Mouse (Mus musculus): ENCODE results near the gene Tbk1. TPM values are rescaled to one million over a fixed set of nuclear protein-coding genes. Genes with fewer than 3 reads are reported as not detected.

The Tbk1 gene
- polyA plus RNA-seq, 1 experiment from 2014 or later: 27.4 TPM

DNA sequence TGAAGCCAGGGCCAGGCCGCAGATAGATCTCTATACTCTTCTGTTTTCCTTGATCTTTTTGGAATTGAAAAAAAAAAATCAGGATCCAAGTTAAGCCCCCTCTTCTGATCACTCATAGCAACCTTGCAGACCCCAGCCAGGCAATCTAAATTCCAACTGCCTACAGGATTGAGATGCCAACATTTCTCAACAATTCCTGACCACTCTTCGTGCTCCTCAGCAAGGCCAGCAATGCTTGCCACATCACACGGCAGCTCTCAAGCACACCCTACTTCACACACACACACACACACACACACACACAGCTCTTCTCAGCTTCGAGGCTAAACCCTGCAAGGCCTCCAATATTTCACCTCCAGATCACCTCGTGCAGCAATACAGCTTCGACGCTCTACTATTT lies 37.1 kb upstream of the Tbk1 start:
- WGBS (ENCODE audit: insufficient replicate concordance): 78% methylated on average over 7 of the region's 7 CpGs
- Histone ChIP-seq H3K9ac (ENCODE audit: low read depth, low read length) (no peak overlapping the region), H3K4me2 (no peak overlapping the region), H3K9me3 (replicated peaks; ENCODE audit: control insufficient read depth, low read length) (no peaks in the 10 kb centered on the region), H3K4me3 (ENCODE audit: low read depth, low read length) (no peak overlapping the region), H3K4me1 (ENCODE audit: control insufficient read depth, insufficient read depth, low read length) (peaks cover 8% of the 10 kb centered on the region), H3K36me3 (ENCODE audit: control insufficient read depth, insufficient read depth, low read length) (peaks cover 3% of the 10 kb centered on the region; the same call in 1 of the 2 replicates), H3K27ac (ENCODE audit: low read depth, low read length) (no peak overlapping the region), H3K27me3 (ENCODE audit: control insufficient read depth, insufficient read depth, low read length) (no peaks in the 10 kb centered on the region)
- no peak for ATAC-seq (replicated peaks; ENCODE audit: insufficient number of reproducible peaks, low FRiP score, low TSS enrichment)

DNA sequence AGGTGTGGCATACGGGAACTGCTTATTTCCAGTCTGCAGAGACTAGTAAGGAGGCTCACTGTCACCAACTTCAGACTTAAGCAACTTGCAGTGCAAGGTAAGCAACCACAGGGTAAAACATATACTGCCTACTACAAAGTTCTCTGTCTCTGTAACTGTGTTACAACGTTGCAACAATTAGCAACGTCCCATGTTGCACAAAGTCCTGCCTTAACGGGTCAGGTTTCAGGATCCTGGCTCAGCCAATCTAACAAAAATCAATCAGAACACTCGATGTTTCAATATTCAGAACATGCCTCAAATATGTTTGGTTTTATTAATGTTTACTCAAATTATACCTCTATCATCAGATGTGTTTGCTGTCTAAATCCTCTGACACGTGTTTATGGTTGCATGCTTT lies 35.8 kb upstream of the Tbk1 start:
- Histone ChIP-seq H3K27ac (ENCODE audit: low read depth, low read length) (no peak overlapping the region), H3K9ac (ENCODE audit: low read depth, low read length) (no peak overlapping the region), H3K9me3 (replicated peaks; ENCODE audit: control insufficient read depth, low read length) (no peaks in the 10 kb centered on the region), H3K36me3 (ENCODE audit: control insufficient read depth, insufficient read depth, low read length) (peaks cover 12% of the 10 kb centered on the region), H3K27me3 (ENCODE audit: control insufficient read depth, insufficient read depth, low read length) (no peaks in the 10 kb centered on the region), H3K4me1 (ENCODE audit: control insufficient read depth, insufficient read depth, low read length) (peaks cover 8% of the 10 kb centered on the region), H3K4me2 (no peak overlapping the region), H3K4me3 (ENCODE audit: low read depth, low read length) (no peak overlapping the region)
- 91% methylated on average over 6 of the region's 6 CpGs for WGBS (ENCODE audit: insufficient replicate concordance)
- ATAC-seq (replicated peaks; ENCODE audit: insufficient number of reproducible peaks, low FRiP score, low TSS enrichment): no peak

DNA sequence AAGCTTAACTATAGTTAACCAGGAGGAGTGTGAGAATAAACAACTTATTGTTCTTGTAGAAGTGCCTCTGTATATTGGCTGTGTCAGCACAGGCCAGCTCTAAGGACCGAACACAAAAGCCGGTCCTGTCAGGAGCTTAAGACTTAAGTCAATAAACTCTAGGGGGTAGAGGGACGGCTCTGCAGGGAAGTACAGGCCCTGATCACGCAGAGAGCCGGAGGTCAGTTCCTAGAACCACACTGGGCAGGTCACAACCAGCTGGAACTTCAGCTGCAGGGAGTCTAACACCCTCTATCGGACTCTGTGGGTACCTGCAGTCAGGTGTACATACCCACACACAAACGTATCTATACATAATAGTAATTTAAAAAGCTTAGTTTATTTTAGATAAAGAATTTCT lies 29.3 kb upstream of the Tbk1 start:
- H3K27ac ChIP-seq (ENCODE audit: low read depth, low read length): no peak overlapping the region
- no peak overlapping the region for H3K4me2 ChIP-seq
- no peaks in the 10 kb centered on the region for H3K27me3 ChIP-seq (ENCODE audit: control insufficient read depth, insufficient read depth, low read length)
- H3K36me3 ChIP-seq (ENCODE audit: control insufficient read depth, insufficient read depth, low read length): peaks cover 43% of the 10 kb centered on the region
- WGBS (ENCODE audit: insufficient replicate concordance): 77% methylated on average over 7 of the region's 7 CpGs
- no peak overlapping the region for H3K9ac ChIP-seq (ENCODE audit: low read depth, low read length)
- ATAC-seq (replicated peaks; ENCODE audit: insufficient number of reproducible peaks, low FRiP score, low TSS enrichment): no peak
- H3K9me3 ChIP-seq (replicated peaks; ENCODE audit: control insufficient read depth, low read length): no peaks in the 10 kb centered on the region
- no peaks in the 10 kb centered on the region for H3K4me1 ChIP-seq (ENCODE audit: control insufficient read depth, insufficient read depth, low read length)
- H3K4me3 ChIP-seq (ENCODE audit: low read depth, low read length): no peak overlapping the region

DNA sequence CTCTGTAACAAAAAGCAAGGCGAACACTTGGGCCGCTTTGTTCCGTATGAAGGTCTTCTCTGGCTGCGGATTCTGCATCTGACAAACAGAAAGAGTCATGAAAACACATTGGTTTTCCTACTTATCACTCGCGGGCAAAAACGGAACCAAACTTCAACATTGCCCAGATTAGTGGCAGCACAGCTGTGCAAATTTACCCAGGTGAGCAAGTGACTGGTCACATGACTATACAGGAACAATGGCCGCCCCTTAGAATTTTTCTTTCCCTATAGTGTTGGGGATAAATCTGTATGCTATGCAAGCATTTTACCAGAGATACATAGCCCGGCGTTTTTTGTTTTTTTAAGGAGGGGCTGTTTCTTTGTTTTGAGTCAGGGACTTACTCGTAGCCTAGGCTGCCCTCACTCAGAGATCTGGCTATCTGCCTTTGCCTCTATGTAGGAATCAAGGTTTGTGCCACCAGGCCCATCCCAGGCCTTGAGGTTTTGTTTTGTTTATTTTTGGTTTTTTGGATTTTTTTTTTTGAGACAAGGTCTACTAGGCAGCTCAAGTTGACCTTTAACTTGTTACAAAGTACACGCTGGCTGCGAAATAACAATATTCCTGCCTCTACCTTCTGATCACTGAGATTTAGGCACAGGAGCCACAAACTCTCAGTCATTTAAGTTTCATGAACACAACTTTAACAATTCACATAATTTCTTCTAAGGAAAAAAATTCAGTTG lies 28.7 kb upstream of the Tbk1 start:
- no peak overlapping the region for H3K9ac ChIP-seq (ENCODE audit: low read depth, low read length)
- WGBS (ENCODE audit: insufficient replicate concordance): 91% methylated on average over 13 of the region's 13 CpGs
- no peak overlapping the region for H3K27ac ChIP-seq (ENCODE audit: low read depth, low read length)
- no peaks in the 10 kb centered on the region for H3K4me1 ChIP-seq (ENCODE audit: control insufficient read depth, insufficient read depth, low read length)
- no peaks in the 10 kb centered on the region for H3K27me3 ChIP-seq (ENCODE audit: control insufficient read depth, insufficient read depth, low read length)
- no peak overlapping the region for H3K4me3 ChIP-seq (ENCODE audit: low read depth, low read length)
- H3K9me3 ChIP-seq (replicated peaks; ENCODE audit: control insufficient read depth, low read length): no peaks in the 10 kb centered on the region
- no peak overlapping the region for H3K4me2 ChIP-seq
- no peak for ATAC-seq (replicated peaks; ENCODE audit: insufficient number of reproducible peaks, low FRiP score, low TSS enrichment)
- peaks cover 47% of the 10 kb centered on the region for H3K36me3 ChIP-seq (ENCODE audit: control insufficient read depth, insufficient read depth, low read length)

DNA sequence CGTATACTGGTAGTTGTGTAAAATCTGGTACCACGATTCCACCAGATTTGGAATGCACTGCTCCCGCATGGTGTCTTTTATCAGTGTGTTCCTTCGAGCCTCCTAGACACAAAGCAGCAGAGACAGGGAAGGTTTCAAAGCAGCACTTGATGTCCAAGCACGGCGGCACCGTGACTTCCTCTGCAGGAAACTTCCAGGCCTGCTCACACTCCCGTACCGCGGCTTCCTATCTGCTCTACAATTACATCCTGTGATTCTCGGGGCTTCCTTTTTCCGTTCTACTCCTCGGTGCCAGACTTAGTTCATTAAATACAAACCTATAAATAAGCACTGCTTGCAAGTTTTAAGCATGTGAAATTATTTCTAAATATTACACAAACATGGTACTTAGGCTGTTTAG lies 27.0 kb upstream of the Tbk1 start:
- Histone ChIP-seq H3K4me3 (ENCODE audit: low read depth, low read length) (no peak overlapping the region), H3K27ac (ENCODE audit: low read depth, low read length) (peak overlapping the region; percentile 62), H3K9me3 (replicated peaks; ENCODE audit: control insufficient read depth, low read length) (no peaks in the 10 kb centered on the region), H3K4me2 (no peak overlapping the region), H3K4me1 (ENCODE audit: control insufficient read depth, insufficient read depth, low read length) (no peaks in the 10 kb centered on the region), H3K9ac (ENCODE audit: low read depth, low read length) (no peak overlapping the region), H3K27me3 (ENCODE audit: control insufficient read depth, insufficient read depth, low read length) (no peaks in the 10 kb centered on the region), H3K36me3 (ENCODE audit: control insufficient read depth, insufficient read depth, low read length) (peaks cover 52% of the 10 kb centered on the region)
- WGBS (ENCODE audit: insufficient replicate concordance): 73% methylated on average over 13 of the region's 13 CpGs
- ATAC-seq (replicated peaks; ENCODE audit: insufficient number of reproducible peaks, low FRiP score, low TSS enrichment): no peak

DNA sequence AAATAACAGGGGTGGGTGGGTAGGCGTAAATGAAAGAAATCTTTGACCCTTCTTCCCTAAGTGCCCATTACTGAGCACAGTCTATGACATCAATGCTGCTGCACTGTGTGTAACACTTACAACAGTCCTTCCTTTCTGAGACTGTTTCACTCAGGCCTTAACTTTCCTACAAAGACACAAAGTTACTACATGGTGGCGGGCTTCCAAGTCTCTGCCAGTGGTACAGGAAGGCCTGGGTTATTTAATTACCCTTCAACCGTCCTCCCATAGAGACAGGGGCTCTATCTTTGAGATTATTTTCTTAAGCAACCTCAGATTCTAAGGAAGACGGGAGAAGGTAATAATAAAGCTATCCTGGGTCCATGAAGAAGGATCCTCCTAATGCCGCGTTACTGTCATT lies 25.9 kb upstream of the Tbk1 start:
- WGBS (ENCODE audit: insufficient replicate concordance): 87% methylated on average over 6 of the region's 6 CpGs
- H3K9ac ChIP-seq (ENCODE audit: low read depth, low read length): no peak overlapping the region
- H3K27me3 ChIP-seq (ENCODE audit: control insufficient read depth, insufficient read depth, low read length): no peaks in the 10 kb centered on the region
- H3K4me1 ChIP-seq (ENCODE audit: control insufficient read depth, insufficient read depth, low read length): no peaks in the 10 kb centered on the region
- H3K4me2 ChIP-seq: no peak overlapping the region
- no peak overlapping the region for H3K4me3 ChIP-seq (ENCODE audit: low read depth, low read length)
- peak overlapping the region; percentile 62; the same call in 1 of the 2 replicates for H3K27ac ChIP-seq (ENCODE audit: low read depth, low read length)
- ATAC-seq (replicated peaks; ENCODE audit: insufficient number of reproducible peaks, low FRiP score, low TSS enrichment): no peak
- H3K36me3 ChIP-seq (ENCODE audit: control insufficient read depth, insufficient read depth, low read length): peaks cover 43% of the 10 kb centered on the region
- no peaks in the 10 kb centered on the region for H3K9me3 ChIP-seq (replicated peaks; ENCODE audit: control insufficient read depth, low read length)

DNA sequence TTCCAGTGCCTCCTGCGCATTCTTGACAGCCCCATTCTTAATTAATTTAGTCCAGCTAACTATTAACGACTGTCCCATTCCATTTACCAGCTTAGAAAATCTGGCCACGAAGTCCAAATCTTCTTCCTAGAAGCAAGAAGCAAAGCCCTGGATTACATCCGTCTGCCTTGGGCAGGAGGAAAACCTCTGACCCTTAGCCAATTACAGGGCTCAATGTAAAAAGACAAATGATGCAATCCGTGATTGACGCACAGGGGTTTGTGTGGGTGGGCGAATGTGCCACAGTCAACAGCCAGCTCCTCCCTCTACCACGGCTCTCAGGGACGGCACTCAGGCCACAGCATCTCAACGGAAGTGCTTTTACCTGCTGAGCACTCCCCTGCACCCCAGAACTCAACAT lies 25.0 kb upstream of the Tbk1 start:
- no peak overlapping the region for H3K4me2 ChIP-seq
- no peaks in the 10 kb centered on the region for H3K4me1 ChIP-seq (ENCODE audit: control insufficient read depth, insufficient read depth, low read length)
- no peak overlapping the region for H3K9ac ChIP-seq (ENCODE audit: low read depth, low read length)
- ATAC-seq (replicated peaks; ENCODE audit: insufficient number of reproducible peaks, low FRiP score, low TSS enrichment): no peak
- H3K4me3 ChIP-seq (ENCODE audit: low read depth, low read length): no peak overlapping the region
- H3K36me3 ChIP-seq (ENCODE audit: control insufficient read depth, insufficient read depth, low read length): peaks cover 47% of the 10 kb centered on the region
- H3K27me3 ChIP-seq (ENCODE audit: control insufficient read depth, insufficient read depth, low read length): no peaks in the 10 kb centered on the region
- no peaks in the 10 kb centered on the region for H3K9me3 ChIP-seq (replicated peaks; ENCODE audit: control insufficient read depth, low read length)
- WGBS (ENCODE audit: insufficient replicate concordance): 85% methylated on average over 9 of the region's 10 CpGs
- H3K27ac ChIP-seq (ENCODE audit: low read depth, low read length): no peak overlapping the region

DNA sequence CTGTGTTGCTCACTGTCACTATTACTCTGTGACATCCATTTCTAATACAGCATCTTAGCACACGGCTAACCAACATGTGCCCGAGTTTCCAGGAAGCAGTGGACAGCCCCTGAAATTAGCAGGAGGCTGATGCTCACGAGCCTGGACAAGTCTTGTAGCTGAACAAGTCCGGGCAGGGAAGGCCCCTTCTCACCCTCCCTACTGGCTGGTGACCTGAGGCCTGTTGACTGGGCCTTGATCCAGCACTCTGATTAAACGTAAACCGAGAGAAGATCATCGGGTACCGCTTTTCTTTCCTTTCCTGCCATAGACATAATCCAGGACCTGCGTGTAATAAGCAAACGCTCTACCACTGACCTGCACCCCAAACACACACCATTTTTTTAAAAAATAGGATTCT lies 21.6 kb upstream of the Tbk1 start:
- Histone ChIP-seq H3K9me3 (replicated peaks; ENCODE audit: control insufficient read depth, low read length) (no peaks in the 10 kb centered on the region), H3K27me3 (ENCODE audit: control insufficient read depth, insufficient read depth, low read length) (no peaks in the 10 kb centered on the region), H3K4me1 (ENCODE audit: control insufficient read depth, insufficient read depth, low read length) (no peaks in the 10 kb centered on the region), H3K4me3 (ENCODE audit: low read depth, low read length) (no peak overlapping the region), H3K9ac (ENCODE audit: low read depth, low read length) (no peak overlapping the region), H3K4me2 (no peak overlapping the region), H3K36me3 (ENCODE audit: control insufficient read depth, insufficient read depth, low read length) (peaks cover 57% of the 10 kb centered on the region), H3K27ac (ENCODE audit: low read depth, low read length) (no peak overlapping the region)
- no peak for ATAC-seq (replicated peaks; ENCODE audit: insufficient number of reproducible peaks, low FRiP score, low TSS enrichment)
- WGBS (ENCODE audit: insufficient replicate concordance): 93% methylated on average over 10 of the region's 10 CpGs

DNA sequence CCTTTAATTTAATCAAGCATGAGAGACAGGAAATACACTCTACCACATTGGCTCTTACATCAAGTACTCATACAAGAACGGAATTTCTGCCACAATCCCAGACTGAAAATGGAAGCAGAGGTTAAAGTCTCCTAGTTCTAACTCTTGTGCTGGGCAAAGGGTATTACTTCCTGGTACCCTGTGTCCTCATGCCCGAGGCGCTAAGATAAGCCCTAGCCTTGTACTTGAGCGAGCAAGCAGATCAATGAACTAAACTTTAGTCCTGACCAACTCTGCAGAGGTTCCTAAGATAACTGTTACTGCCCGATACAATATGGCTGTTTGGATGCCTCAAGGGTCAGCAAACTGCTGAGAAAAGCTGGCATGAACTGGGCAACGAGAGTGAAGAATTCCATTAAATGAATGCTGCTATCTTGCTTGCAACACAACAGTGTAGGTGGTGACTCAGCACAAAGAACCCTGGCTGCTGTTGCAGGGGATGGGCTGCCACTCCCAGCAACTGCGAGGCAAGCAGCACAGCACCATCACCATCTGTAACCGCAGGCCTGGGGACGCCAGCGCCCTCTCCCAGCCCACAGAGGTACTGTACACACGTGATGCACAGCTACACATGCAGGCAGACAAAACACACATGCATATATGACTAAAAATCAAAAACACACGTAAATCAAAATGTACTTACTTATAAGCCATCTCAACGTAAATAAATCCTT lies 18.2 kb upstream of the Tbk1 start:
- 87% methylated on average over 13 of the region's 13 CpGs for WGBS (ENCODE audit: insufficient replicate concordance)
- no peaks in the 10 kb centered on the region for H3K9me3 ChIP-seq (replicated peaks; ENCODE audit: control insufficient read depth, low read length)
- no peak for ATAC-seq (replicated peaks; ENCODE audit: insufficient number of reproducible peaks, low FRiP score, low TSS enrichment)

More for the DNA sequence above, 18.2 kb upstream of the Tbk1 start:
- Histone ChIP-seq H3K9ac (ENCODE audit: low read depth, low read length) (no peak overlapping the region), H3K36me3 (ENCODE audit: control insufficient read depth, insufficient read depth, low read length) (peaks cover 57% of the 10 kb centered on the region), H3K4me3 (ENCODE audit: low read depth, low read length) (no peak overlapping the region), H3K4me1 (ENCODE audit: control insufficient read depth, insufficient read depth, low read length) (no peaks in the 10 kb centered on the region), H3K4me2 (no peak overlapping the region), H3K27ac (ENCODE audit: low read depth, low read length) (no peak overlapping the region), H3K27me3 (ENCODE audit: control insufficient read depth, insufficient read depth, low read length) (no peaks in the 10 kb centered on the region)
